Mouse (Mus musculus) bone marrow, adult 2 months (tissue): Measurements from ENCODE around the gene Hist1h4n.

ENCODE experiments used
- CTCF ChIP-seq: fragments of 200-500 bp; IDR thresholded peaks from 2 replicates; pipeline ENCODE4 v1.5.1; 2011; ENCODE audit warnings: low read length, control low read depth; ENCODE audit not compliant: control insufficient read depth, insufficient read depth
- POLR2A ChIP-seq: fragments of 200-500 bp; IDR thresholded peaks from 2 replicates; pipeline ENCODE4 v1.6.1; 2011; ENCODE audit warnings: low read depth, mild to moderate bottlenecking, control low read depth, low read length, borderline replicate concordance; ENCODE audit not compliant: control insufficient read depth

DNA sequence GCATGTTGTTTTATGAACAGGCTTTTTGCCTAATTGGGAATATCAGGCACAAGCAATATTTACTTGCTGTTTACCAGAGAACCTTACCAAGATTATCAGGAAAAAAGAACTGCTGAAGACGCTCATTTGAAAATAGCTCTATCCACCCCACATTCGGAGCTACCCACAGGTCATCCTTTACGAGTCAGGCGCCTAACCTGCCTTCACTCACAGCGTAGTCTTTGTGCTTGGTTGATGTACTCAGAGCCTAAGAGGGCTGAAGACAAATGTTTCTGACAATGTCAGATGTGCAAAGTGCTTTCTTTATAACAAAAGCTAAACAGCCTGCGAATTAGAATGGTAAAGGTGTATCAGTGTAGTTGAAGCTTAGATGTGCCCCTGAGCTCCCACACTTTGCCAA, 47.7 kb downstream of the Hist1h4n start:
- TF ChIP-seq CTCF (no peak), POLR2A (no peak)
